Mouse (Mus musculus) forebrain, embryonic 11.5 days (tissue): ENCODE results near the gene Nlgn3. TPM values are rescaled to one million over a fixed set of nuclear protein-coding genes. Genes with fewer than 3 reads are reported as not detected.

Source experiments
- polyA plus RNA-seq: library from polyadenylated mRNA; unstranded; fragments of >200 nt; fragmentation: Nextera tagmentation; extraction: Ambion mirVana; gene quantifications from 2 replicates; pipeline ENCODE4 v1.2.1, GENCODE M21; 2014

The Nlgn3 gene
- polyA plus RNA-seq, 1 experiment from 2014 or later = 28.1 TPM

Other genes with a start within 250 kb of the Nlgn3 start
- gene Tex11, start 239.5 kb upstream of the Nlgn3 start, polyA plus RNA-seq = not detected in 2 replicates
- gene Slc7a3, start 213.1 kb upstream of the Nlgn3 start, polyA plus RNA-seq = 1.1 and 1.2 TPM in 2 replicates
- 56.0 and 57.5 TPM in 2 replicates for gene Snx12, start 76.6 kb upstream of the Nlgn3 start, polyA plus RNA-seq
- 1.3 and 2.1 TPM in 2 replicates for gene Foxo4, start 44.6 kb upstream of the Nlgn3 start, polyA plus RNA-seq
- gene Gm614, start 35.2 kb upstream of the Nlgn3 start, polyA plus RNA-seq = not detected in 2 replicates
- gene Il2rg, start 30.9 kb upstream of the Nlgn3 start, polyA plus RNA-seq = 1.7 and 1.9 TPM in 2 replicates
- not detected in 2 replicates for gene Gm20489, start 30.1 kb upstream of the Nlgn3 start, polyA plus RNA-seq
- 46.5 and 47.6 TPM in 2 replicates for gene Med12, start 25.1 kb upstream of the Nlgn3 start, polyA plus RNA-seq
- gene Gjb1, start 77.2 kb downstream of the Nlgn3 start, polyA plus RNA-seq = not detected in 2 replicates
- 24.4 and 25.6 TPM in 2 replicates for gene Zmym3, start 121.7 kb downstream of the Nlgn3 start, polyA plus RNA-seq
- gene Nono, start 130.2 kb downstream of the Nlgn3 start, polyA plus RNA-seq = 671 and 672 TPM in 2 replicates
- 3.0 and 3.5 TPM in 2 replicates for gene Itgb1bp2, start 149.9 kb downstream of the Nlgn3 start, polyA plus RNA-seq
- gene Taf1, start 233.6 kb downstream of the Nlgn3 start, polyA plus RNA-seq = 28.3 and 30.2 TPM in 2 replicates